ENCODE assay signal across 24 mouse cellular contexts in genomic region chr3:69393991-69394390, GRCm38 (mm10).
DNase-seq lines count a peak whose midpoint lies in the region; ATAC-seq lines count a peak whose summit lies in the region.
"Had no signal": no experiment of that assay in that cellular context is flagged by ENCODE, and none has a peak within 500 bp of the region (broad histone marks: within the 10 kb centered on the region; RNA-seq: fewer than 3 reads in every experiment).

No protein-coding gene starts in this region.

- no peaks in the 10 kb centered on the region for H3K27me3 ChIP-seq in heart, embryonic 10.5 days (ENCODE audit: insufficient read depth, poor library complexity, severe bottlenecking)
- no peaks in the 10 kb centered on the region for H3K27me3 ChIP-seq in midbrain, embryonic 11.5 days (ENCODE audit: control insufficient read depth, insufficient read depth, low read length)
- H3K27me3 ChIP-seq in midbrain, embryonic 16.5 days (ENCODE audit: control insufficient read depth, insufficient read depth, low read depth, low read length) = no peaks in the 10 kb centered on the region
- H3K27me3 ChIP-seq: embryonic facial prominence, embryonic 12.5 days; hindbrain, embryonic 15.5 days; intestine, embryonic 15.5 days; limb, embryonic 15.5 days; midbrain, embryonic 15.5 days; neural tube, embryonic 13.5 days had no signal

- ATAC-seq in midbrain, embryonic 11.5 days (ENCODE audit: low FRiP score) = no peak
- no peak for ATAC-seq in midbrain, embryonic 16.5 days
- ATAC-seq: forebrain, postnatal 0 days; intestine, embryonic 15.5 days; midbrain, embryonic 15.5 days had no signal

- no peaks in the 10 kb centered on the region for H3K9me3 ChIP-seq in heart, embryonic 10.5 days
- H3K9me3 ChIP-seq in midbrain, embryonic 11.5 days (ENCODE audit: control insufficient read depth, low read length) = no peaks in the 10 kb centered on the region; the same call in 1 of the 2 replicates
- no peaks in the 10 kb centered on the region for H3K9me3 ChIP-seq in midbrain, embryonic 16.5 days (replicated peaks; ENCODE audit: control insufficient read depth, low read length, poor library complexity, severe bottlenecking)
- H3K9me3 ChIP-seq: embryonic facial prominence, embryonic 12.5 days; hindbrain, embryonic 15.5 days; intestine, embryonic 15.5 days; limb, embryonic 15.5 days; midbrain, embryonic 15.5 days; neural tube, embryonic 13.5 days had no signal

- H3K27ac ChIP-seq in heart, embryonic 10.5 days = no peak overlapping the region
- H3K27ac ChIP-seq in midbrain, embryonic 11.5 days (ENCODE audit: low read depth, low read length) = no peak overlapping the region
- no peak overlapping the region for H3K27ac ChIP-seq in midbrain, embryonic 16.5 days (ENCODE audit: low read length)
- H3K27ac ChIP-seq: embryonic facial prominence, embryonic 12.5 days; hindbrain, embryonic 15.5 days; intestine, embryonic 15.5 days; limb, embryonic 15.5 days; midbrain, embryonic 15.5 days; neural tube, embryonic 13.5 days had no signal

- peak; percentile 10 for DNase-seq in adrenal gland, postnatal 10 days
- DNase-seq in adrenal gland, postnatal 25 days = no peak
- DNase-seq in heart, adult 8-10 months (ENCODE audit: low spot score) = peak; percentile 30
- DNase-seq in heart, embryonic 10.5 days (ENCODE audit: low spot score) = no peak
- peak; percentile 75 for DNase-seq in midbrain, embryonic 11.5 days (ENCODE audit: low spot score, missing footprints)
- DNase-seq in thymus, postnatal 4 days = no peak
- DNase-seq: cerebellum, adult 11-12 months; forebrain, postnatal 0 days; kidney, adult 8-10 months; kidney, postnatal 25 days; layer of hippocampus, adult 9-11 months; left cerebral cortex, postnatal 4 days; lung, postnatal 4 days; right cerebral cortex, adult 18-20 months; right cerebral cortex, postnatal 4 days; thymus, postnatal 25 days had no signal

- 68% methylated on average over 3 of the region's 3 CpGs for WGBS in heart, embryonic 10.5 days
- 89% methylated on average over 3 of the region's 3 CpGs for WGBS in midbrain, embryonic 11.5 days
- 75% methylated on average over 3 of the region's 3 CpGs for WGBS in midbrain, embryonic 16.5 days

- H3K9ac ChIP-seq in midbrain, embryonic 11.5 days (ENCODE audit: low read length) = no peak overlapping the region
- H3K9ac ChIP-seq in midbrain, embryonic 16.5 days (ENCODE audit: low read depth, low read length) = no peak overlapping the region
- H3K9ac ChIP-seq: embryonic facial prominence, embryonic 12.5 days; forebrain, postnatal 0 days; hindbrain, embryonic 15.5 days; intestine, embryonic 15.5 days; limb, embryonic 15.5 days; midbrain, embryonic 15.5 days; neural tube, embryonic 13.5 days had no signal

- no peak overlapping the region for H3K4me2 ChIP-seq in midbrain, embryonic 11.5 days
- H3K4me2 ChIP-seq in midbrain, embryonic 16.5 days (ENCODE audit: low read length) = no peak overlapping the region
- H3K4me2 ChIP-seq: embryonic facial prominence, embryonic 12.5 days; hindbrain, embryonic 15.5 days; intestine, embryonic 15.5 days; limb, embryonic 15.5 days; midbrain, embryonic 15.5 days; neural tube, embryonic 13.5 days had no signal

- H3K4me3 ChIP-seq in heart, embryonic 10.5 days = no peak overlapping the region
- no peak overlapping the region for H3K4me3 ChIP-seq in midbrain, embryonic 11.5 days (ENCODE audit: low read depth, low read length)
- H3K4me3 ChIP-seq in midbrain, embryonic 16.5 days (ENCODE audit: low read depth, low read length) = no peak overlapping the region
- H3K4me3 ChIP-seq: embryonic facial prominence, embryonic 12.5 days; hindbrain, embryonic 15.5 days; intestine, embryonic 15.5 days; limb, embryonic 15.5 days; midbrain, embryonic 15.5 days; myocyte; neural tube, embryonic 13.5 days had no signal

- no peaks in the 10 kb centered on the region for H3K4me1 ChIP-seq in heart, embryonic 10.5 days
- H3K4me1 ChIP-seq in midbrain, embryonic 11.5 days (ENCODE audit: control insufficient read depth, insufficient read depth, low read length) = peaks cover 5% of the 10 kb centered on the region; the same call in 1 of the 2 replicates
- H3K4me1 ChIP-seq in midbrain, embryonic 16.5 days (ENCODE audit: control insufficient read depth, insufficient read depth, low read length) = no peaks in the 10 kb centered on the region
- H3K4me1 ChIP-seq: embryonic facial prominence, embryonic 12.5 days; intestine, embryonic 15.5 days; midbrain, embryonic 15.5 days; neural tube, embryonic 13.5 days had no signal

- no peaks in the 10 kb centered on the region for H3K36me3 ChIP-seq in heart, embryonic 10.5 days
- H3K36me3 ChIP-seq in midbrain, embryonic 11.5 days (ENCODE audit: control insufficient read depth, insufficient read depth, low read length) = no peaks in the 10 kb centered on the region
- H3K36me3 ChIP-seq in midbrain, embryonic 16.5 days (ENCODE audit: control insufficient read depth, insufficient read depth, low read length) = no peaks in the 10 kb centered on the region
- H3K36me3 ChIP-seq: embryonic facial prominence, embryonic 12.5 days; hindbrain, embryonic 15.5 days; intestine, embryonic 15.5 days; limb, embryonic 15.5 days; midbrain, embryonic 15.5 days; neural tube, embryonic 13.5 days had no signal

Comparison
In these comparisons a context has a peak if more than half of its experiments do, and no peak if none do; other contexts are left out.
1. DNase-seq: peak in adrenal gland, postnatal 10 days (single experiment), heart, adult 8-10 months (single experiment) and midbrain, embryonic 11.5 days (single experiment); none in adrenal gland, postnatal 25 days (single experiment), heart, embryonic 10.5 days (single experiment) and thymus, postnatal 4 days (single experiment).